Mouse (Mus musculus) heart, embryonic 13.5 days (tissue): ENCODE measurements around the gene St3gal3. TPM values are rescaled to one million over a fixed set of nuclear protein-coding genes. Genes with fewer than 3 reads are reported as not detected.

Experiments
- ATAC-seq: fragments of 200-750 bp; cut with Nextera tagmentation; 2 replicates; pipeline ENCODE4 v1.8.0; 2017; ENCODE audit warnings: moderate TSS enrichment; ENCODE audit not compliant: insufficient number of reproducible peaks, low FRiP score, low TSS enrichment; ENCODE audit errors: extremely low read depth
- H3K27ac ChIP-seq: fragments of 300-500 bp; sonication (generic); replicated peaks from 2 replicates; pipeline ENCODE4 v1.5.1; 2015; ENCODE audit warnings: moderate library complexity, mild to moderate bottlenecking, inconsistent platforms
- H3K27me3 ChIP-seq: fragments of 300-500 bp; sonication (generic); replicated peaks from 2 replicates; pipeline ENCODE4 v1.6.1; 2015; ENCODE audit warnings: mild to moderate bottlenecking, inconsistent platforms
- H3K36me3 ChIP-seq: fragments of 300-500 bp; sonication (generic); 2 replicates; pipeline ENCODE4 v1.6.1; 2015; ENCODE audit warnings: mild to moderate bottlenecking, inconsistent platforms
- H3K4me1 ChIP-seq: fragments of 300-500 bp; sonication (generic); 2 replicates; pipeline ENCODE4 v1.6.1; 2015; ENCODE audit warnings: inconsistent platforms
- H3K4me2 ChIP-seq: fragments of 300-500 bp; sonication (generic); 2 replicates; pipeline ENCODE4 v1.6.1; 2015; ENCODE audit warnings: inconsistent platforms, mild to moderate bottlenecking, moderate library complexity
- H3K4me3 ChIP-seq: fragments of 300-500 bp; sonication (generic); 2 replicates; pipeline ENCODE4 v1.5.1; 2015; ENCODE audit warnings: moderate library complexity, mild to moderate bottlenecking, inconsistent platforms
- H3K9ac ChIP-seq: fragments of 300-500 bp; sonication (generic); 2 replicates; pipeline ENCODE4 v1.6.1; 2015; ENCODE audit warnings: inconsistent platforms, mild to moderate bottlenecking, moderate library complexity
- H3K9me3 ChIP-seq: fragments of 300-500 bp; sonication (generic); 2 replicates; pipeline ENCODE4 v1.6.1; 2016; ENCODE audit warnings: inconsistent platforms
- WGBS: fragments of 180-500 bp; shearing (Covaris S2); methylation state at CpG from one replicate; pipeline ENCODE4 v1.1.7; 2015; ENCODE audit warnings: mixed read lengths; 5-methylcytosine and 5-hydroxymethylcytosine counted together
- polyA plus RNA-seq: library from polyadenylated mRNA; unstranded; fragments of >200 nt; fragmentation: Nextera tagmentation; extraction: Ambion mirVana; gene quantifications from 2 replicates; pipeline ENCODE4 v1.2.1, GENCODE M21; 2015

The St3gal3 gene
- polyA plus RNA-seq, 1 experiment from 2014 or later: 7.0 TPM

GRCm38 (mm10) chr4:118016323-118016911 is 118.3 kb downstream of the St3gal3 start:
- no peaks in the 10 kb centered on the region for H3K27me3 ChIP-seq
- no peak overlapping the region for H3K4me3 ChIP-seq
- 0 out of 2 replicates have a peak, but pooled peaks cover 7% of the 10 kb centered on the region for H3K36me3 ChIP-seq
- no peak overlapping the region for H3K9ac ChIP-seq
- peaks cover 37% of the 10 kb centered on the region for H3K4me1 ChIP-seq
- no peak overlapping the region; the same call in 1 of the 2 replicates for H3K27ac ChIP-seq
- ATAC-seq: no peak
- H3K9me3 ChIP-seq: no peaks in the 10 kb centered on the region
- whole genome bisulfite sequencing: 69% methylated on average over 10 of the region's 10 CpGs
- H3K4me2 ChIP-seq: no peak overlapping the region

- Histone ChIP-seq H3K27ac (no peak overlapping the region), H3K4me3 (no peak overlapping the region), H3K9ac (no peak overlapping the region), H3K9me3 (no peaks in the 10 kb centered on the region), H3K4me1 (peaks cover 37% of the 10 kb centered on the region), H3K4me2 (no peak overlapping the region), H3K27me3 (no peaks in the 10 kb centered on the region), H3K36me3 (0 out of 2 replicates have a peak, but pooled peaks cover 7% of the 10 kb centered on the region)
- 36% methylated on average over 6 of the region's 6 CpGs for WGBS
- no peak; the same call in 1 of the 2 replicates for ATAC-seq
These were observed 119.1 kb downstream of the St3gal3 start for GRCm38 (mm10) chr4:118015636-118016035.

- 0 out of 2 replicates have a peak, but pooled peaks cover 7% of the 10 kb centered on the region for H3K36me3 ChIP-seq
- H3K27me3 ChIP-seq: no peaks in the 10 kb centered on the region
- H3K9ac ChIP-seq: no peak overlapping the region
- H3K4me3 ChIP-seq: no peak overlapping the region
- no peaks in the 10 kb centered on the region for H3K9me3 ChIP-seq
- H3K27ac ChIP-seq: no peak overlapping the region
- peaks cover 37% of the 10 kb centered on the region for H3K4me1 ChIP-seq
- H3K4me2 ChIP-seq: no peak overlapping the region
- ATAC-seq: no peak
- 86% methylated on average over 11 of the region's 11 CpGs for WGBS
These were observed 119.6 kb downstream of the St3gal3 start for GRCm38 (mm10) chr4:118015126-118015525.

GRCm38 (mm10) chr4:118010661-118011173 is 124.0 kb downstream of the St3gal3 start:
- H3K9me3 ChIP-seq: no peaks in the 10 kb centered on the region
- H3K36me3 ChIP-seq: 0 out of 2 replicates have a peak, but pooled peaks cover 7% of the 10 kb centered on the region
- no peak overlapping the region for H3K4me2 ChIP-seq
- H3K27ac ChIP-seq: no peak overlapping the region
- H3K4me3 ChIP-seq: no peak overlapping the region
- H3K27me3 ChIP-seq: no peaks in the 10 kb centered on the region
- WGBS: 70% methylated on average over 9 of the region's 9 CpGs
- ATAC-seq: no peak
- H3K9ac ChIP-seq: no peak overlapping the region
- H3K4me1 ChIP-seq: peaks cover 28% of the 10 kb centered on the region

- no peak overlapping the region for H3K4me2 ChIP-seq
- H3K27ac ChIP-seq: no peak overlapping the region
- no peaks in the 10 kb centered on the region for H3K36me3 ChIP-seq
- H3K27me3 ChIP-seq: no peaks in the 10 kb centered on the region
- H3K4me3 ChIP-seq: no peak overlapping the region
- H3K9ac ChIP-seq: no peak overlapping the region
- 63% methylated on average over 6 of the region's 6 CpGs for WGBS
- no peak for ATAC-seq
- no peaks in the 10 kb centered on the region for H3K9me3 ChIP-seq
- H3K4me1 ChIP-seq: peaks cover 15% of the 10 kb centered on the region
These were observed 126.2 kb downstream of the St3gal3 start for GRCm38 (mm10) chr4:118008433-118009033.

- H3K9ac ChIP-seq: no peak overlapping the region
- no peaks in the 10 kb centered on the region for H3K9me3 ChIP-seq
- no peaks in the 10 kb centered on the region for H3K36me3 ChIP-seq
- H3K4me1 ChIP-seq: peaks cover 48% of the 10 kb centered on the region
- H3K27me3 ChIP-seq: no peaks in the 10 kb centered on the region
- H3K4me2 ChIP-seq: no peak overlapping the region
- H3K27ac ChIP-seq: no peak overlapping the region
- WGBS: 81% methylated on average over 10 of the region's 10 CpGs
- no peak for ATAC-seq
- H3K4me3 ChIP-seq: no peak overlapping the region
These were observed 133.4 kb downstream of the St3gal3 start for GRCm38 (mm10) chr4:118001355-118001754.

- H3K4me2 ChIP-seq: no peak overlapping the region
- peak overlapping the region; percentile 37; the same call in 1 of the 2 replicates for H3K9ac ChIP-seq
- peak overlapping the region; percentile 59 for H3K27ac ChIP-seq
- 37% methylated on average over 10 of the region's 10 CpGs for WGBS
- H3K9me3 ChIP-seq: no peaks in the 10 kb centered on the region
- H3K4me1 ChIP-seq: peaks cover 48% of the 10 kb centered on the region
- ATAC-seq: no peak
- H3K27me3 ChIP-seq: no peaks in the 10 kb centered on the region
- H3K36me3 ChIP-seq: no peaks in the 10 kb centered on the region
- no peak overlapping the region for H3K4me3 ChIP-seq
These were observed 134.0 kb downstream of the St3gal3 start for GRCm38 (mm10) chr4:118000605-118001208.

- no peaks in the 10 kb centered on the region for H3K36me3 ChIP-seq
- no peak overlapping the region for H3K4me3 ChIP-seq
- no peak overlapping the region for H3K27ac ChIP-seq
- H3K4me1 ChIP-seq: peaks cover 48% of the 10 kb centered on the region
- ATAC-seq: no peak
- WGBS: 37% methylated on average over 7 of the region's 7 CpGs
- H3K9ac ChIP-seq: peak overlapping the region; percentile 37; the same call in 1 of the 2 replicates
- H3K9me3 ChIP-seq: no peaks in the 10 kb centered on the region
- H3K27me3 ChIP-seq: no peaks in the 10 kb centered on the region
- H3K4me2 ChIP-seq: no peak overlapping the region
These were observed 134.8 kb downstream of the St3gal3 start for GRCm38 (mm10) chr4:117999951-118000350.

GRCm38 (mm10) chr4:117997381-117998269 is 137.1 kb downstream of the St3gal3 start:
- H3K4me1 ChIP-seq: peaks cover 48% of the 10 kb centered on the region
- ATAC-seq: no peak; the same call in 1 of the 2 replicates
- H3K9me3 ChIP-seq: no peaks in the 10 kb centered on the region
- H3K27me3 ChIP-seq: no peaks in the 10 kb centered on the region
- no peaks in the 10 kb centered on the region for H3K36me3 ChIP-seq
- peak overlapping the region; percentile 61 for H3K4me2 ChIP-seq
- H3K4me3 ChIP-seq: peak overlapping the region; percentile 30
- H3K9ac ChIP-seq: peak overlapping the region; percentile 62; the same call in 1 of the 2 replicates
- WGBS: 6% methylated on average over 20 of the region's 20 CpGs
- peak overlapping the region; percentile 51 for H3K27ac ChIP-seq

GRCm38 (mm10) chr4:117996701-117997100 is 138.0 kb downstream of the St3gal3 start:
- H3K9me3 ChIP-seq: no peaks in the 10 kb centered on the region
- peak overlapping the region; percentile 51; the same call in 1 of the 2 replicates for H3K27ac ChIP-seq
- WGBS: 81% methylated on average over 5 of the region's 5 CpGs

More at GRCm38 (mm10) chr4:117996701-117997100, 138.0 kb downstream of the St3gal3 start:
- no peak overlapping the region for H3K4me2 ChIP-seq
- no peak overlapping the region for H3K4me3 ChIP-seq
- H3K4me1 ChIP-seq: peaks cover 48% of the 10 kb centered on the region
- H3K9ac ChIP-seq: 0 out of 2 replicates have a peak overlapping the region, but pooled peaks have one; percentile 20
- no peaks in the 10 kb centered on the region for H3K36me3 ChIP-seq
- no peaks in the 10 kb centered on the region for H3K27me3 ChIP-seq
- no peak for ATAC-seq
